Comparison of ENCODE assay signal across 26 mouse cellular contexts in the genomic region with DNA sequence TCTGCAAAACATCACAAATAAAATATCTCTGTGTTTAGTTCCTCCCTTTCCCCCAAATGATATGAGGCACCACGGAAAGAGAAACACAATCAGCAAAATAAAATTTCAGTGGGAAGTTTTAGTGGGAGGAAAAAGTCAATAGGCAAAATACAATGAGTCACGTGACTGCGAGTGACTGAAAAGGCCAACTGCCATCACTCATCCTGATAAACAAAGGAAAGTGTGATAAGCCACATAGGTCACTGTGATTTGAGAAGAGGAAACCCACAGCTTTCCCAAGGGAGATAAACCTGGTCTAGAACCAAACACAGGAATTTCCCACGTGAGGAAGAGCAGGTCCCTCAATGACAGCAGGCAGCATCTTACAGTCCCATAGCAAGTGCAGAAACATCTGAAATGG.
"Had no signal": no experiment of that assay in that cellular context is flagged by ENCODE, and none has a peak within 500 bp of the region (broad histone marks: within the 10 kb centered on the region; RNA-seq: fewer than 3 reads in every experiment).

No protein-coding gene starts in this region.

- H3K36me3 ChIP-seq: heart, embryonic 10.5 days; heart, embryonic 13.5 days; heart, embryonic 15.5 days; hindbrain, embryonic 10.5 days; hindbrain, embryonic 12.5 days; intestine, embryonic 15.5 days; limb, embryonic 10.5 days; limb, embryonic 12.5 days had no signal

- ATAC-seq: hindbrain, embryonic 16.5 days; inflammation-experienced regulatory T-cells, adult 6 months; intestine, embryonic 15.5 days; intestine, postnatal 0 days had no signal

- H3K4me1 ChIP-seq: intestine, embryonic 15.5 days; limb, embryonic 12.5 days had no signal

- H3K27me3 ChIP-seq: heart, embryonic 13.5 days; heart, embryonic 15.5 days; hindbrain, embryonic 12.5 days; intestine, embryonic 15.5 days; limb, embryonic 12.5 days had no signal

- H3K9me3 ChIP-seq: heart, embryonic 10.5 days; heart, embryonic 13.5 days; heart, embryonic 15.5 days; hindbrain, embryonic 10.5 days; hindbrain, embryonic 12.5 days; intestine, embryonic 15.5 days; limb, embryonic 10.5 days; limb, embryonic 12.5 days had no signal

- H3K9ac ChIP-seq: heart, embryonic 13.5 days; heart, embryonic 15.5 days; hindbrain, embryonic 12.5 days; hindbrain, embryonic 14.5 days; intestine, embryonic 15.5 days; limb, embryonic 12.5 days had no signal

- H3K4me2 ChIP-seq: heart, embryonic 13.5 days; heart, embryonic 15.5 days; hindbrain, embryonic 12.5 days; hindbrain, embryonic 14.5 days; intestine, embryonic 15.5 days; limb, embryonic 12.5 days; liver, embryonic 11.5 days had no signal

- DNase-seq: gastrocnemius, adult 2 months; gastrocnemius, postnatal 10 days; gastrocnemius, postnatal 25 days; heart, adult 18-20 months; heart, postnatal 14 days; heart, postnatal 4 days; kidney, adult 18-20 months; kidney, adult 8-10 months; kidney, postnatal 10 days; kidney, postnatal 25 days; kidney, postnatal 4 days had no signal

- H3K27ac ChIP-seq: gastrocnemius, adult 2 months; heart, embryonic 10.5 days; heart, embryonic 15.5 days; hindbrain, embryonic 10.5 days; hindbrain, embryonic 12.5 days; hindbrain, embryonic 14.5 days; intestine, embryonic 15.5 days; layer of hippocampus, adult 2 months; left cerebral cortex, adult 2 months; limb, embryonic 10.5 days; limb, embryonic 12.5 days had no signal

- H3K4me3 ChIP-seq: gastrocnemius, adult 2 months; heart, embryonic 10.5 days; heart, embryonic 13.5 days; heart, embryonic 15.5 days; hindbrain, embryonic 10.5 days; hindbrain, embryonic 12.5 days; intestine, embryonic 15.5 days; layer of hippocampus, adult 2 months; left cerebral cortex, adult 2 months; limb, embryonic 10.5 days; limb, embryonic 12.5 days had no signal
